In the genomic region with DNA sequence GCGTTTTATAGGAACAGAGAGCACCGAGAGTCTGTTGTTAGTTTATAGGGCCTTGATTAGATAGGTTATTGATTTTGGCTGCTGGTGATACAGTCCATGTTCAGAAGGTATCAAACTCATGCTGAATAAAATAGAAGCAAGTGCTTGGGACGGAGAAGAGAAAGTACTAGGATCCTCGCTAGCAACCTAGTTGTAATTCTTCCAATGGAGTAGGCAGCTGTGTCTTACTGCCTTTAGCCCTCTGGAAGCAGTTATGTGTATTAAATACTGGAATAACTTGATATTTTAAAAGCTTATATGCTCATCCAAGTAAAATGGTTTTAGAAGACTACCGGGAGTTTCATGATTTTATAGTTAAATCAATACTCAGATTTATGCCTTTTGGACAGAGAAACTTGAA, we compare ENCODE assay signal across 16 mouse cellular contexts.
"Had no signal": no experiment of that assay in that cellular context is flagged by ENCODE, and none has a peak within 500 bp of the region (broad histone marks: within the 10 kb centered on the region; RNA-seq: fewer than 3 reads in every experiment).

No protein-coding gene starts in this region.

- H3K4me1 ChIP-seq: megakaryocyte, embryonic 14.5 days; midbrain, embryonic 13.5 days; midbrain, embryonic 15.5 days; neural tube, embryonic 12.5 days; stomach, embryonic 15.5 days had no signal

- H3K9me3 ChIP-seq: midbrain, embryonic 13.5 days; midbrain, embryonic 15.5 days; neural tube, embryonic 12.5 days; stomach, embryonic 15.5 days had no signal

- H3K27me3 ChIP-seq: megakaryocyte, embryonic 14.5 days; midbrain, embryonic 13.5 days; midbrain, embryonic 15.5 days; neural tube, embryonic 12.5 days; stomach, embryonic 15.5 days had no signal

- H3K4me3 ChIP-seq: megakaryocyte, embryonic 14.5 days; midbrain, embryonic 13.5 days; midbrain, embryonic 15.5 days; neural tube, embryonic 12.5 days; stomach, embryonic 15.5 days had no signal

- H3K36me3 ChIP-seq: midbrain, embryonic 13.5 days; midbrain, embryonic 15.5 days; neural tube, embryonic 12.5 days; stomach, embryonic 15.5 days had no signal

- H3K9ac ChIP-seq: lung, embryonic 14.5 days; midbrain, embryonic 13.5 days; midbrain, embryonic 15.5 days; neural tube, embryonic 12.5 days; stomach, embryonic 15.5 days had no signal

- DNase-seq: lung, adult 18-20 months; lung, embryonic 14.5 days; lung, postnatal 10 days; lung, postnatal 36 days; right cerebral cortex, postnatal 14 days; thymus, adult 2 months; thymus, postnatal 25 days; thymus, postnatal 4 days had no signal

- H3K4me2 ChIP-seq: lung, embryonic 14.5 days; midbrain, embryonic 11.5 days; midbrain, embryonic 13.5 days; midbrain, embryonic 15.5 days; neural tube, embryonic 12.5 days; stomach, embryonic 15.5 days had no signal

- H3K27ac ChIP-seq: macrophage; midbrain, embryonic 13.5 days; midbrain, embryonic 15.5 days; neural tube, embryonic 12.5 days; stomach, embryonic 15.5 days; stomach, postnatal 0 days had no signal

- ATAC-seq: midbrain, embryonic 13.5 days; midbrain, embryonic 15.5 days had no signal
